Mouse (Mus musculus): Measurements from ENCODE around the gene Lmf1. TPM values are rescaled to one million over a fixed set of nuclear protein-coding genes. Genes with fewer than 3 reads are reported as not detected.
A peak's percentile ranks its signal among the peaks of the same experiment; 100 is the strongest.

The Lmf1 gene
- total RNA-seq, 4 experiments from 2014 or later: 10.4 to 14.1 (median 10.8) TPM

- DNase-seq (ENCODE audit: low spot score in 2 of 2): no peak
These were observed 23.5 kb downstream of the Lmf1 start for GRCm38 (mm10) chr17:25602366-25602765.

- no peak for DNase-seq (ENCODE audit: low spot score in 2 of 2)
These were observed 25.3 kb downstream of the Lmf1 start for GRCm38 (mm10) chr17:25604234-25604633.

- no peak for DNase-seq (ENCODE audit: low spot score in 2 of 2)
These were observed 29.4 kb downstream of the Lmf1 start for GRCm38 (mm10) chr17:25608137-25608785.

GRCm38 (mm10) chr17:25608821-25609505, 30.1 kb downstream of the Lmf1 start:
- DNase-seq (ENCODE audit: low spot score in 2 of 2): no peak

GRCm38 (mm10) chr17:25609506-25609828, 30.6 kb downstream of the Lmf1 start:
- no peak for DNase-seq (ENCODE audit: low spot score in 2 of 2)

- DNase-seq (ENCODE audit: low spot score in 2 of 2): no peak
These were observed 31.3 kb downstream of the Lmf1 start for GRCm38 (mm10) chr17:25610151-25610550.

- no peak for DNase-seq (ENCODE audit: low spot score in 2 of 2)
These were observed 33.7 kb downstream of the Lmf1 start for GRCm38 (mm10) chr17:25612537-25612936.

- DNase-seq (ENCODE audit: low spot score in 2 of 2): no peak
These were observed 34.4 kb downstream of the Lmf1 start for GRCm38 (mm10) chr17:25613323-25613722.

- no peak for DNase-seq (ENCODE audit: low spot score in 2 of 2)
These were observed 36.0 kb downstream of the Lmf1 start for GRCm38 (mm10) chr17:25614723-25615510.

- DNase-seq (ENCODE audit: low spot score in 2 of 2): no peak
These were observed 39.7 kb downstream of the Lmf1 start for GRCm38 (mm10) chr17:25618508-25619056.

GRCm38 (mm10) chr17:25623441-25623840, 44.6 kb downstream of the Lmf1 start:
- no peak for DNase-seq (ENCODE audit: low spot score in 2 of 2)

GRCm38 (mm10) chr17:25623935-25624334, 45.0 kb downstream of the Lmf1 start:
- DNase-seq (ENCODE audit: low spot score in 2 of 2): no peak

GRCm38 (mm10) chr17:25624446-25625119, 45.7 kb downstream of the Lmf1 start:
- DNase-seq (ENCODE audit: low spot score in 2 of 2): no peak

- no peak for DNase-seq (ENCODE audit: low spot score in 2 of 2)
These were observed 46.4 kb downstream of the Lmf1 start for GRCm38 (mm10) chr17:25625282-25625681.

GRCm38 (mm10) chr17:25626196-25627043, 47.5 kb downstream of the Lmf1 start:
- no peak for DNase-seq (ENCODE audit: low spot score in 2 of 2)

- DNase-seq (ENCODE audit: low spot score in 2 of 2): no peak
These were observed 51.4 kb downstream of the Lmf1 start for GRCm38 (mm10) chr17:25630313-25630712.

GRCm38 (mm10) chr17:25634070-25634469, 55.2 kb downstream of the Lmf1 start:
- peak; percentile 35 to 50 for DNase-seq (ENCODE audit: low spot score in 2 of 2)

GRCm38 (mm10) chr17:25635387-25635786, 56.5 kb downstream of the Lmf1 start:
- DNase-seq (ENCODE audit: low spot score in 2 of 2): no peak

- no peak for DNase-seq (ENCODE audit: low spot score in 2 of 2)
These were observed 56.9 kb downstream of the Lmf1 start for GRCm38 (mm10) chr17:25635806-25636205.

GRCm38 (mm10) chr17:25637986-25638385, 59.1 kb downstream of the Lmf1 start:
- no peak for DNase-seq (ENCODE audit: low spot score in 2 of 2)

GRCm38 (mm10) chr17:25638442-25638841, 59.6 kb downstream of the Lmf1 start:
- DNase-seq (ENCODE audit: low spot score in 2 of 2): no peak
